Mouse (Mus musculus): ENCODE measurements at regions not wholly inside any gene's neighbourhood (a gene's known extent, or its start where the extent isn't known, plus 50 kb on each side); places are given as distances from the start of the nearest gene placed in this dataset.
A peak's percentile ranks its signal among the peaks of the same experiment; 100 is the strongest.

- no peak for DNase-seq (ENCODE audit: low read depth, low spot score)
- WGBS, result 52% methylated on average over 5 of the region's 5 CpGs
These were observed 73.6 kb downstream of the Sdc1 start for GRCm38 (mm10) chr12:8844748-8845147.

GRCm38 (mm10) chr12:8845443-8845842, 74.3 kb downstream of the Sdc1 start:
- DNase-seq (ENCODE audit: low read depth, low spot score), result no peak

GRCm38 (mm10) chr12:8846425-8847226, 74.8 kb upstream of the Laptm4a start:
- WGBS, result 77% methylated on average over 16 of the region's 16 CpGs
- no peak for DNase-seq (ENCODE audit: low read depth, low spot score)

More at GRCm38 (mm10) chr12:8845443-8845842, 74.3 kb downstream of the Sdc1 start:
- WGBS, result 91% methylated on average over 8 of the region's 8 CpGs

- DNase-seq (ENCODE audit: low read depth, low spot score), result no peak
- WGBS, result 84% methylated on average over 10 of the region's 10 CpGs
These were observed 74.1 kb upstream of the Laptm4a start for GRCm38 (mm10) chr12:8847227-8847857.

GRCm38 (mm10) chr12:8847858-8848383, 73.5 kb upstream of the Laptm4a start:
- DNase-seq (ENCODE audit: low read depth, low spot score), result no peak
- WGBS, result 76% methylated on average over 8 of the region's 8 CpGs

- WGBS, result 69% methylated on average over 4 of the region's 4 CpGs
- DNase-seq (ENCODE audit: low read depth, low spot score), result no peak
These were observed 67.6 kb upstream of the Laptm4a start for GRCm38 (mm10) chr12:8853858-8854257.

- no peak for DNase-seq (ENCODE audit: low read depth, low spot score)
- 83% methylated on average over 4 of the region's 4 CpGs for WGBS
These were observed 67.1 kb upstream of the Laptm4a start for GRCm38 (mm10) chr12:8854401-8854800.

GRCm38 (mm10) chr12:8855119-8855518, 66.3 kb upstream of the Laptm4a start:
- 73% methylated on average over 5 of the region's 5 CpGs for WGBS
- DNase-seq (ENCODE audit: low read depth, low spot score), result no peak

GRCm38 (mm10) chr12:8856051-8856543, 65.4 kb upstream of the Laptm4a start:
- DNase-seq (ENCODE audit: low read depth, low spot score), result no peak
- WGBS, result 59% methylated on average over 1 of the region's 1 CpGs

GRCm38 (mm10) chr12:8857308-8857707, 64.2 kb upstream of the Laptm4a start:
- 64% methylated on average over 8 of the region's 8 CpGs for WGBS
- no peak for DNase-seq (ENCODE audit: low read depth, low spot score)

GRCm38 (mm10) chr12:8858748-8859147, 62.7 kb upstream of the Laptm4a start:
- DNase-seq (ENCODE audit: low read depth, low spot score), result no peak
- WGBS, result 23% methylated on average over 7 of the region's 7 CpGs

GRCm38 (mm10) chr12:8859588-8859987, 61.9 kb upstream of the Laptm4a start:
- DNase-seq (ENCODE audit: low read depth, low spot score), result no peak
- 69% methylated on average over 4 of the region's 4 CpGs for WGBS

- WGBS, result 21% methylated on average over 3 of the region's 3 CpGs
- no peak for DNase-seq (ENCODE audit: low read depth, low spot score)
These were observed 56.6 kb upstream of the Laptm4a start for GRCm38 (mm10) chr12:8864830-8865229.

- WGBS, result 35% methylated on average over 1 of the region's 1 CpGs
These were observed 56.2 kb upstream of the Laptm4a start for GRCm38 (mm10) chr12:8865250-8865649.

GRCm38 (mm10) chr12:8867104-8867503, 54.4 kb upstream of the Laptm4a start:
- no peak for DNase-seq (ENCODE audit: low read depth, low spot score)

More at GRCm38 (mm10) chr12:8865250-8865649, 56.2 kb upstream of the Laptm4a start:
- peak; percentile 77 for DNase-seq (ENCODE audit: low read depth, low spot score)

GRCm38 (mm10) chr12:8868690-8869089, 52.8 kb upstream of the Laptm4a start:
- 85% methylated on average over 6 of the region's 6 CpGs for WGBS
- no peak for DNase-seq (ENCODE audit: low read depth, low spot score)

More at GRCm38 (mm10) chr12:8867104-8867503, 54.4 kb upstream of the Laptm4a start:
- 26% methylated on average over 1 of the region's 1 CpGs for WGBS

- WGBS, result 69% methylated on average over 1 of the region's 1 CpGs
- no peak for DNase-seq (ENCODE audit: low read depth, low spot score)
These were observed 52.3 kb upstream of the Laptm4a start for GRCm38 (mm10) chr12:8869190-8869589.

Measured in large intestine, adult 2 months (tissue).